Mouse (Mus musculus) kidney, postnatal 0 days (tissue): ENCODE data around the gene Ptchd3. TPM values are rescaled to one million over a fixed set of nuclear protein-coding genes. Genes with fewer than 3 reads are reported as not detected.

Experiments used
- ATAC-seq: fragments of 200-750 bp; cut with Nextera tagmentation; replicated peaks from 2 replicates; pipeline ENCODE4 v1.8.0; 2017; ENCODE audit warnings: low read depth, moderate number of reproducible peaks, moderate TSS enrichment, moderate library complexity; ENCODE audit not compliant: low FRiP score
- DNase-seq: peaks from one replicate; pipeline ENCODE4 v3.0.0-alpha.2; 2016; ENCODE audit warnings: low spot score
- H3K27ac ChIP-seq: fragments of 300-500 bp; sonication (generic); 2 replicates; pipeline ENCODE4 v1.5.1; 2014; ENCODE audit warnings: mild to moderate bottlenecking
- H3K27me3 ChIP-seq: fragments of 300-500 bp; sonication (generic); 2 replicates; pipeline ENCODE4 v1.6.1; 2014; ENCODE audit warnings: low read length, mixed read lengths; ENCODE audit not compliant: insufficient read depth
- H3K36me3 ChIP-seq: fragments of 300-500 bp; sonication (generic); 2 replicates; pipeline ENCODE4 v1.6.1; 2014; ENCODE audit warnings: low read length, mixed read lengths; ENCODE audit not compliant: insufficient read depth
- H3K4me1 ChIP-seq: fragments of 300-500 bp; sonication (generic); replicated peaks from 2 replicates; pipeline ENCODE4 v1.6.1; 2014; ENCODE audit warnings: antibody characterized with exemption, low read length, mixed read lengths; ENCODE audit not compliant: insufficient read depth
- H3K4me2 ChIP-seq: fragments of 300-500 bp; sonication (generic); 2 replicates; pipeline ENCODE4 v1.6.1; 2014; ENCODE audit warnings: mild to moderate bottlenecking, low read length, moderate library complexity, mixed read lengths
- H3K4me3 ChIP-seq: fragments of 300-500 bp; sonication (generic); replicated peaks from 2 replicates; pipeline ENCODE4 v1.5.1; 2014; ENCODE audit warnings: low read depth, low read length
- H3K9ac ChIP-seq: fragments of 300-500 bp; sonication (generic); 2 replicates; pipeline ENCODE4 v1.6.1; 2014; ENCODE audit warnings: low read depth, low read length
- H3K9me3 ChIP-seq: fragments of 300-500 bp; sonication (generic); replicated peaks from 2 replicates; pipeline ENCODE4 v1.6.1; 2016; ENCODE audit warnings: low read length, inconsistent platforms, mixed read lengths
- CTCF ChIP-seq: IDR thresholded peaks from 2 replicates; pipeline ENCODE4 v1.5.1; 2016; ENCODE audit warnings: antibody characterized with exemption, low read depth, mild to moderate bottlenecking, moderate library complexity
- WGBS: fragments of 180-500 bp; shearing (Covaris S2); extraction: QIAGEN DNeasy Blood & Tissue Kit; methylation state at CpG from one replicate; pipeline ENCODE4 v1.1.7; 2014; 5-methylcytosine and 5-hydroxymethylcytosine counted together
- polyA plus RNA-seq: library from polyadenylated mRNA; unstranded; fragments of >200 nt; fragmentation: Nextera tagmentation; extraction: Ambion mirVana; gene quantifications from 2 replicates; pipeline ENCODE4 v1.2.1, GENCODE M21; 2015

The Ptchd3 gene
- polyA plus RNA-seq, 1 experiment from 2014 or later: not detected

DNA sequence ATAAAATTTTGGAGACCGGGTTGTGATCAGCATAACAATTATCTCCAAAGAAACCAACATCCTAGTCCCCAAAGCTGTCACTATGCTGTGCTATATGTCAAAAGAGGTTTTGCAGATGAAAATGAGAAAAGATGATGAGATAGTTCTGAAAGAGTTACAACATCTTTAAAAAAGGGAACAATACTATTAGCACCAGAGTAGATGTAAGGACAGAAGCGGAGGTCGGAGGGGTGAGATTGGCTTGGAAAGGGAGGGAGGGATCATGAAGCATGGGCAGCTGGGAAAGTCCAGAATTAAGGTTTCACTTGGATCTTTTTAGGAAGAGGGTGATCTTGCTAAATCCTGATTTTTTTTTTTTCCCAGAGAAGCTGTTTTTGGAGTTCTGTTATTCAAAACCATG, 36.5 kb upstream of the Ptchd3 start:
- H3K4me2 ChIP-seq: no peak overlapping the region
- DNase-seq (no peak), ATAC-seq (no peak)
- TF ChIP-seq CTCF: no peak
- H3K4me3 ChIP-seq: no peak overlapping the region
- 0 out of 2 replicates have a peak, but pooled peaks cover 3% of the 10 kb centered on the region for H3K4me1 ChIP-seq
- no peaks in the 10 kb centered on the region for H3K36me3 ChIP-seq
- no peak overlapping the region for H3K9ac ChIP-seq
- 87% methylated on average over 3 of the region's 3 CpGs for WGBS
- H3K27ac ChIP-seq: no peak overlapping the region
- no peaks in the 10 kb centered on the region for H3K9me3 ChIP-seq
- no peaks in the 10 kb centered on the region for H3K27me3 ChIP-seq

DNA sequence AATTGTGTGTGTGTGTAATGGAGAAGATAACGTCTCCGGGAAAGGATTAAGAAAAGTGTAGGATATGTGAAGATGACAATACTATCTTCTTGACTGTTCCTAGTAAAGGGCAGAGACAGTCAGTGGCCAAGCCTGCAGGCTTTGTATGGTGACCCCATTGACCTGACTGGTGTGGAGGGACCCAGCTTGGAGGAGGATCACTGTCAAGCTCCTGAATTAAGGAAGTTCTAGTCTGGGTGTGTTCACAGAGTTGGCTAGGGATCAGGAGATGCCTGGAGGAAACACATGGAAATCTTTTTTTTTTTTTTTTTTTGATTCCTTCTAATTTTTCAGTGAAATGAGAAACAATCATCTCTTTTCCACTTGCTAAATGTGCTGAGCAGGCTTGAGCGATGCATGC, 35.9 kb upstream of the Ptchd3 start:
- no peak for ATAC-seq
- no peak for TF ChIP-seq CTCF
- peak; percentile 36 for DNase-seq

DNA sequence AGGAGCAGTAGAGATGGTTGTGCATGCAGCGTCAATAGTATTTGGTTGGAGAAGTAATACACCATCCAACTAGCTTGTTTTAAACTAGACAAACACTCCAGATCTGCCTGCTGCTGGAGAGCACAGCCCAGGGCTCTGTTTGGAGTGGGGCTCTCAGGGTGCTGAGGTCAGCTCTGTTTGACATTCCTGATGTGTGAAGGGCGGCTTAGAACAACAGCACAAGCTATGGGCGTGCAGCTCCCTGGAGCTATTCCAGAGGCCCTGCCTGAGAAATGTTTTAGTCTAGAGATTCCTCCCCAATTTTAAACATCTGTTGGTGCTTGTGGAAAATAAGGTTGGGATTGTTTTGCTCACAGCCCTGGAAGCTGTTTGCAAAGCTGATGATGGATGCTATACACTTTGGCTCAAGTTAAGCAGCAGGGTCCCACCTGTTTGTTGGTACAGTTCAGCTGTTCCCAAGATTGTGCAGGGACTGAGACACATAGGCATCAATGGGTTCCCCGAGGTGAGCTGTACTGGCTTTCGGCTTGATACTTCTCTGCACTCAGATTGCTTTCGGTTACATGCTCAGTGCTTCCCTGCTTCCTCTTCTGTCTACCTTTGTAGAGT, 35.4 kb upstream of the Ptchd3 start:
- ATAC-seq: no peak; the same call in 1 of the 2 replicates

More for the DNA sequence above, 35.9 kb upstream of the Ptchd3 start:
- H3K36me3 ChIP-seq: no peaks in the 10 kb centered on the region
- H3K9ac ChIP-seq: no peak overlapping the region
- H3K4me3 ChIP-seq: no peak overlapping the region
- H3K4me2 ChIP-seq: no peak overlapping the region
- WGBS: 74% methylated on average over 3 of the region's 3 CpGs
- no peak overlapping the region; the same call in 1 of the 2 replicates for H3K27ac ChIP-seq
- H3K27me3 ChIP-seq: no peaks in the 10 kb centered on the region
- no peaks in the 10 kb centered on the region for H3K9me3 ChIP-seq
- 0 out of 2 replicates have a peak, but pooled peaks cover 3% of the 10 kb centered on the region for H3K4me1 ChIP-seq

DNA sequence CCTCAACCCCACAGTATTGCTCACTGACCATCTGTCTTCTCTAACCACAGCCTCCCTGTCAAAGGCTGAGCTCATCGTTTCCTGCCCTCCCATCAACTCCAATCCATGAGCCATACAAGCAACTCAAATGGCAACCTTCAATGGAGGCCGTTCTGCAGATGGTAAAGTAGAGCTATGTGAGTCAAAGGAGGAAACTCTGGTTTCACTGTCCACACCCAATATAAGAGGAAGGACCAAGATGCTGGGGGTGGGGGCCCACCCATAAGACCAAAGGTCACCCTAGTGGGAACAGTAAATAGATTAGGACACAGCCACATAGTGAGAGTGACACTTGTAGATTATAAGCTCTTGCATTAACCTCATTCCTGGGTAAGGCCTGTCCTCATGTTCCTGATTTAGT, 34.1 kb upstream of the Ptchd3 start:
- ATAC-seq (no peak), DNase-seq (no peak)
- Histone ChIP-seq H3K36me3 (no peaks in the 10 kb centered on the region), H3K9me3 (no peaks in the 10 kb centered on the region), H3K27me3 (no peaks in the 10 kb centered on the region), H3K4me2 (no peak overlapping the region), H3K4me1 (0 out of 2 replicates have a peak, but pooled peaks cover 3% of the 10 kb centered on the region), H3K9ac (no peak overlapping the region), H3K27ac (no peak overlapping the region), H3K4me3 (no peak overlapping the region)
- 94% methylated on average over 2 of the region's 2 CpGs for WGBS
- TF ChIP-seq CTCF: no peak

More for the DNA sequence above, 35.4 kb upstream of the Ptchd3 start:
- Histone ChIP-seq H3K4me3 (no peak overlapping the region), H3K36me3 (no peaks in the 10 kb centered on the region), H3K27me3 (no peaks in the 10 kb centered on the region), H3K9me3 (no peaks in the 10 kb centered on the region), H3K4me1 (0 out of 2 replicates have a peak, but pooled peaks cover 3% of the 10 kb centered on the region), H3K9ac (no peak overlapping the region), H3K27ac (no peak overlapping the region; the same call in 1 of the 2 replicates), H3K4me2 (no peak overlapping the region)
- peak; percentile 82 for DNase-seq
- TF ChIP-seq CTCF: no peak
- 48% methylated on average over 6 of the region's 6 CpGs for WGBS

DNA sequence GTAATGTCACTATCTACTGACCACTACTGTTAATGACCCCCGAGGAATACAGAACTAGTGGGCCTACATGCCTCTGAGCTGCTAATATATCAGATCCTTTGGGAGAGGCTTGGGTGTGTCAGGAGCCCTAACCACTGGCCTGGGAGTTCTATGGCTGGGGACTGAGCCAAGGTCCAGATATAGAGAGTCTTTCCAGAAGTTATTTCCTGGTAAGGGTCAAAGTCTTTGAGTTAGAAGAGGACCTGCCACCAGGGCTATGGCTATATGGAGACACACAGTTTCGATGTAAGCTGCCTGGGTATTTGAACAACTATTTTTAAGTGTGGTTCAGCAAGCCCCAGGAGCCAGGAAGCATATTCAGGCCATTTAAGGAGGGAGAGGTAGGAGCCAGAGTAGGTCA, 31.5 kb upstream of the Ptchd3 start:
- no peak for TF ChIP-seq CTCF
- 0 out of 2 replicates have a peak, but pooled peaks cover 3% of the 10 kb centered on the region for H3K4me1 ChIP-seq
- H3K36me3 ChIP-seq: no peaks in the 10 kb centered on the region
- H3K27ac ChIP-seq: no peak overlapping the region
- H3K4me2 ChIP-seq: no peak overlapping the region
- no peak overlapping the region for H3K4me3 ChIP-seq
- DNase-seq (no peak), ATAC-seq (no peak)
- H3K9me3 ChIP-seq: no peaks in the 10 kb centered on the region
- H3K9ac ChIP-seq: no peak overlapping the region
- H3K27me3 ChIP-seq: no peaks in the 10 kb centered on the region
- 80% methylated on average over 2 of the region's 2 CpGs for WGBS

DNA sequence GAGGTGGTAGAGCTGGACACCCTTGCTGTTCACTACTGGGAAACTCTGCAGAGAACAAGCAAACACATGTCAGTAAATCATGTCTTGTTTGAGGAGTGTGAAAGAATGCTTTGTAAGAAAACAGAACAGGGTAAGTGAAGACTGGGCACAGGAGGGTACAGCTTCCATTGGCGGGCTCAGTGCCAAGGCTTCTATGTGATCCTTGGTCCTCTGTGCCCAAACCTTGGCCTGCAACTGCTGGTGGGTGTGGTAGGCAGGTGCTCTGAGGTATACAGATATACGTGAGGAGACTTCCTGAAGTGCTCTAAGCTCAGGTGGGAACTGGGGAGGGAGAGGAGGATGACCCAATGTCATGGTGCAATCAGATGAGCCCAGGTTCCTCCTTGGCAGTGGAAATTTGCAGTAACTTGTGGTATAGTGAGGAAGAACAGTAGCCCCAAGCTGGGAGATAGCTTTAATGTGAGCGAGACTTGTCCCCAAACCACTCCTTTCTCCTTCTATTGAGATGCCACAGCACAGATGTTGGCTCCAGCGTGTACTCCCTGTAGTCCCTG, 30.2 kb upstream of the Ptchd3 start:
- H3K27me3 ChIP-seq: no peaks in the 10 kb centered on the region
- DNase-seq: no peak
- no peaks in the 10 kb centered on the region for H3K9me3 ChIP-seq
- no peak for TF ChIP-seq CTCF
- H3K4me3 ChIP-seq: no peak overlapping the region
- no peak overlapping the region for H3K27ac ChIP-seq
- H3K36me3 ChIP-seq: no peaks in the 10 kb centered on the region
- 0 out of 2 replicates have a peak, but pooled peaks cover 2% of the 10 kb centered on the region for H3K4me1 ChIP-seq
- no peak overlapping the region for H3K9ac ChIP-seq
- no peak overlapping the region for H3K4me2 ChIP-seq
- no peak for ATAC-seq
- WGBS: 77% methylated on average over 4 of the region's 4 CpGs

DNA sequence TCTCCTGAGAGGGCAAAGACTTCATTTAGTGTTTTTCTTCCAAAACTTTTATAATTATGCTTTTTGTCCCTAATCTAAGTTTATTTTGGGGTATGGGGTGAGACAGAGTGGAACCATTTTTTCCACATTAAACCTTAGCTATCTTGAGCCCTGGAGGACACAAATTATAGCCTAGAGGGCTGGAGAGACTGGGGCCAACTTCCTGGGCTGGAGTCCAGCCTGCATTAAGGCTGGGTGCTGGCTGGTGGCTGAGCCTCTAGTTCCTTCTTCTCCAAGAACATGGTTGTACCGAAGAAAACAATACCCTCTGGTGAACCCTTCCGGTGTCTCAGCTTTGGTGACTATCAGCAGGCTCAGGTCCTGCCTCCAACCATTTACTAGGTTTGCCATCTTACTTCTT, 27.3 kb upstream of the Ptchd3 start:
- WGBS: 74% methylated on average over 2 of the region's 2 CpGs
- Histone ChIP-seq H3K27me3 (no peaks in the 10 kb centered on the region), H3K9me3 (no peaks in the 10 kb centered on the region), H3K36me3 (no peaks in the 10 kb centered on the region), H3K4me1 (no peaks in the 10 kb centered on the region), H3K9ac (no peak overlapping the region), H3K27ac (no peak overlapping the region), H3K4me3 (no peak overlapping the region), H3K4me2 (no peak overlapping the region)
- ATAC-seq (no peak), DNase-seq (no peak)
- TF ChIP-seq CTCF: no peak
